Mouse (Mus musculus): ENCODE data around the gene Metrnl.
"Not testable (repeated sequence)": the region's sequence is repeated elsewhere in the genome, so short reads cannot be mapped to it uniquely, and the experiment has no call there.

Gene Metrnl

GRCm38 (mm10) chr11:121701244-121701643, at the start of gene Metrnl:
Gene Metrnl, plus strand, starts transcription at chr11:121701544.
- no peak for DNase-seq (ENCODE audit: low read depth, low spot score)
- no peaks in the 10 kb centered on the region for H3K27me3 ChIP-seq (ENCODE audit: control insufficient read depth, insufficient read depth, low read length, poor library complexity, severe bottlenecking)
- H3K36me3 ChIP-seq (ENCODE audit: control insufficient read depth, insufficient read depth, low read length, poor library complexity, severe bottlenecking), result no peaks in the 10 kb centered on the region

DNA sequence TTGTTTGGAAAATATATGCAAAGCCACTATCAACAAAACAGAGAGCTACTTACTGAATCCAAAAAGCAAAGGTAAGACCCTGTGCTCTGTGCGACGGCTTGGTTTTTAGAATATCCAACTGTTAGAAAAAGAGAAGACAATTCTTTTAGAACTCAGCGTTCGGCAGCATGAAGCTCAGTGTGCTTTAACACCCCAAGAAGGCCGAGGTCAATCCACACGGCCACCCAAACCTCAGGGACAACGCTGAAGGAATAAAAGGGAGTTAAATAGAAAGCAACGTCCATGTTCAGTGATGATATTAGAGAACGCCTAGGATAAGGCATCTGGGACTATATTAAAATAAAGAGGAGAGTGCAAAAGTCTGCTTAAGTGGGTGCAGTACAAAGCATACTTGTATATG, 49.8 kb upstream of the Metrnl start:
- Histone ChIP-seq H3K27me3 (ENCODE audit: control insufficient read depth, insufficient read depth, low read length, poor library complexity, severe bottlenecking) (no peaks in the 10 kb centered on the region), H3K36me3 (ENCODE audit: control insufficient read depth, insufficient read depth, low read length, poor library complexity, severe bottlenecking) (peaks cover 8% of the 10 kb centered on the region; the same call in 1 of the 2 replicates)
- no peak for DNase-seq (ENCODE audit: low read depth, low spot score)

GRCm38 (mm10) chr11:121651983-121652382, 49.4 kb upstream of the Metrnl start:
- no peaks in the 10 kb centered on the region for H3K27me3 ChIP-seq (ENCODE audit: control insufficient read depth, insufficient read depth, low read length, poor library complexity, severe bottlenecking)
- DNase-seq (ENCODE audit: low read depth, low spot score), result no peak
- peaks cover 8% of the 10 kb centered on the region; the same call in 1 of the 2 replicates for H3K36me3 ChIP-seq (ENCODE audit: control insufficient read depth, insufficient read depth, low read length, poor library complexity, severe bottlenecking)

DNA sequence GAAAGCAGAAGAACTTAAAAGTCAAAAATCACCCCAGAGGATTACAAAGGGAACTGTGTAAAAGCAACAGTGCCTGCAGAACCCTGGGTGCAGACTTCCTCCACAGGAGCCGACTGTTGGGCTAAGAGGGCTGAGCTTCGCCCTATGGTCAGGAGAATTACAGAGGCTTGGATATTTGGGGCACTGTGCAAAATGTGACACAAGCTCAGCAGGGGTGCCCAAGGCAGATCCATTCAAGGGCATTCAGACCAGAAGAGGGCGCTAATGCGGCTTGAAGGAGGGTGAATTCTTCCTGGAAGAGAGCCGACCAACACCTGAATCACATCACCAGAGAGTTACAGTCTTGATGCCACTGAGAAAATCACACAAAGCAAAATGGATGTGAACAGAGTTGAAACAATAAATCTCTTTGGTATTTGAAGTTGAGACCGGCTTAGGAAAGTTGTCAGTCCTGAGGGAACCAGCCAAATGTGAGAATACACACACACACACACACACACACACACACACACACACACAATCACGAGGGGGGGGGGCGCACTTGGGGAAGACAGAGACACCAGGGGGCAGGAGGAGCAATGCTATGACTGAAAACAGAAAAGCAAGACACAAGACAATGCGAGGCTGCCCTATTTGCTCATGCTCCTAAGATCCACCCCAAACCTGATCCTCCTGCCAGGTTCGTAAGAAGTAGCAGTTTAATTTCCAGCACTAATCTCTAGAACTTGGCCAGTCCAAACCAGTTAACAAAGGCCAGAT, 48.6 kb upstream of the Metrnl start:
- peak; percentile 73 for DNase-seq (ENCODE audit: low read depth, low spot score)
- Histone ChIP-seq H3K36me3 (ENCODE audit: control insufficient read depth, insufficient read depth, low read length, poor library complexity, severe bottlenecking) (peaks cover 5% of the 10 kb centered on the region; the same call in 1 of the 2 replicates), H3K27me3 (ENCODE audit: control insufficient read depth, insufficient read depth, low read length, poor library complexity, severe bottlenecking) (no peaks in the 10 kb centered on the region)

GRCm38 (mm10) chr11:121653631-121654030, 47.7 kb upstream of the Metrnl start:
- DNase-seq (ENCODE audit: low read depth, low spot score), result no peak
- H3K36me3 ChIP-seq (ENCODE audit: control insufficient read depth, insufficient read depth, low read length, poor library complexity, severe bottlenecking), result peaks cover 5% of the 10 kb centered on the region; the same call in 1 of the 2 replicates

DNA sequence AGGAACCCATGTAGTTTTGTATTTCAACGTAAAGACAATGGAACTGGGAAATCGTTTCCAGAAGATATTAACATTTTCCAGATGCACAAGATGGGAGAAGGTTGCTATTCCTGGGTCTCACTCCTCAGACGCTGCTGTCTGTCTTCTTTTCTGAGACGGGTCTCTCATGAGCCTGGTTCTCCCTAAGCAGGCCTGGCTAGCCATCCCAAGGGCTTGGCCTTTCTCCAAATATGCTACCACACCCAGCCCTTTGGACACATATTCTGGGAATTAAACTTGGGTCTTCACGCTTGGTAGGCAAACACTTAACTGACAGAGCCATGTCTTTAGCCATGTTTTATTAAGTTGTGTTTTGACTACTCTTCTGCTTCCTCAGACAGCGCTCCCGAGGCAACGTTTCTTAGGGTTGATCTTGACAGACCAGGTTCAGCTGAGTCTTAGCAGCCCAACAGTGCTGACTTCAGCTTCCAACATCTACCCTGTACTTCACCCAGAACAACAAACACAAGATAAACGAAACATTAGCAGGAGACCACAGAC, 46.9 kb upstream of the Metrnl start:
- H3K36me3 ChIP-seq (ENCODE audit: control insufficient read depth, insufficient read depth, low read length, poor library complexity, severe bottlenecking), result peaks cover 5% of the 10 kb centered on the region; the same call in 1 of the 2 replicates
- no peaks in the 10 kb centered on the region for H3K27me3 ChIP-seq (ENCODE audit: control insufficient read depth, insufficient read depth, low read length, poor library complexity, severe bottlenecking)
- DNase-seq (ENCODE audit: low read depth, low spot score), result no peak

More at GRCm38 (mm10) chr11:121653631-121654030, 47.7 kb upstream of the Metrnl start:
- no peaks in the 10 kb centered on the region for H3K27me3 ChIP-seq (ENCODE audit: control insufficient read depth, insufficient read depth, low read length, poor library complexity, severe bottlenecking)

GRCm38 (mm10) chr11:121655166-121655806, 46.1 kb upstream of the Metrnl start:
- H3K27me3 ChIP-seq (ENCODE audit: control insufficient read depth, insufficient read depth, low read length, poor library complexity, severe bottlenecking), result no peaks in the 10 kb centered on the region
- peaks cover 5% of the 10 kb centered on the region; the same call in 1 of the 2 replicates for H3K36me3 ChIP-seq (ENCODE audit: control insufficient read depth, insufficient read depth, low read length, poor library complexity, severe bottlenecking)
- no peak for DNase-seq (ENCODE audit: low read depth, low spot score)

GRCm38 (mm10) chr11:121655807-121656511, 45.4 kb upstream of the Metrnl start:
- Histone ChIP-seq H3K36me3 (ENCODE audit: control insufficient read depth, insufficient read depth, low read length, poor library complexity, severe bottlenecking) (0 out of 2 replicates have a peak, but pooled peaks cover 2% of the 10 kb centered on the region), H3K27me3 (ENCODE audit: control insufficient read depth, insufficient read depth, low read length, poor library complexity, severe bottlenecking) (no peaks in the 10 kb centered on the region)
- no peak for DNase-seq (ENCODE audit: low read depth, low spot score)

DNA sequence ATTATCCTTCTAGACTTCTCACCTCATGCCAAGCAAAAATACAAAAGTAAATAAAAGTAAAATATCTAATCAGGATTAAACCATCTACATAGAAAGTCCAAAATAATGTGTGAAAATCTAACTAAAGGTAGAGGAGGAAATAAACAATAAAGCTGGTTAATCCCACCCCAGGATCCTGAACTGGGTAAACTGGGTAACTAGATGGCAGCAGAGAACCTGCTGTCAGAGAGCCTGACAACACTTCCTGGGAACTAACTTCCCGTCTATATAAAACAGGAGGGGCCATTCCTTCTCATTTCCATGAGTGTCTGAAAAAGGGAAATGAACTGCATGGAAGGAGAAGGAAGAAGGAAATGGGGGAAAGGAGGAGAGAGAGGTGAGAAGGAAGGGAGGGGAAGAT, 43.2 kb upstream of the Metrnl start:
- Histone ChIP-seq H3K27me3 (ENCODE audit: control insufficient read depth, insufficient read depth, low read length, poor library complexity, severe bottlenecking) (no peaks in the 10 kb centered on the region), H3K36me3 (ENCODE audit: control insufficient read depth, insufficient read depth, low read length, poor library complexity, severe bottlenecking) (0 out of 2 replicates have a peak, but pooled peaks cover 2% of the 10 kb centered on the region)
- no peak for DNase-seq (ENCODE audit: low read depth, low spot score)

- not testable (repeated sequence) for H3K36me3 ChIP-seq (ENCODE audit: control insufficient read depth, insufficient read depth, low read length, poor library complexity, severe bottlenecking); DNase-seq (ENCODE audit: low read depth, low spot score); H3K27me3 ChIP-seq (ENCODE audit: control insufficient read depth, insufficient read depth, low read length, poor library complexity, severe bottlenecking)
Measured at GRCm38 (mm10) chr11:121660604-121661003, 40.7 kb upstream of the Metrnl start.

GRCm38 (mm10) chr11:121661116-121661515, 40.2 kb upstream of the Metrnl start:
- no peak for DNase-seq (ENCODE audit: low read depth, low spot score)
- Histone ChIP-seq H3K36me3 (ENCODE audit: control insufficient read depth, insufficient read depth, low read length, poor library complexity, severe bottlenecking) (no peaks in the 10 kb centered on the region), H3K27me3 (ENCODE audit: control insufficient read depth, insufficient read depth, low read length, poor library complexity, severe bottlenecking) (no peaks in the 10 kb centered on the region)

DNA sequence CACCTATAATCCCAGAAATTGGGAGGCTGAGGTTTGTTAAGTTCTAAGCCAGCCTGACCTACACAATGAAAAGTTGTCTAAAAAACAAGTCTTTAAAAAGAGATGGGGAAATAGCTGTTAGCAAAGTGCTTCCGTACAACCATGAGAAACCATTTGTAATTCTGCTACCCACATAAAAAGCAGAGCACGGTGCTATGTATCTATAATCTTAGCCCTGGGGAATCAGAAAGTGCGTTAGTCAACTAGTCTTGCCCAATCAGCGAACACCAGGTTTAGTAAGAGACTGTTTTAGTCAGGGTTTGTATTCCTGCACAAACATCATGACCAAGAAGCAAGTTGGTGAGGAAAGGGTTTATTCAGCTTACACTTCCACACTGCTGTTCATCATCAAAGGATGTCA, 33.8 kb upstream of the Metrnl start:
- Histone ChIP-seq H3K36me3 (ENCODE audit: control insufficient read depth, insufficient read depth, low read length, poor library complexity, severe bottlenecking) (no peaks in the 10 kb centered on the region), H3K27me3 (ENCODE audit: control insufficient read depth, insufficient read depth, low read length, poor library complexity, severe bottlenecking) (no peaks in the 10 kb centered on the region)
- DNase-seq (ENCODE audit: low read depth, low spot score), result no peak

GRCm38 (mm10) chr11:121668776-121669175, 32.6 kb upstream of the Metrnl start:
- Histone ChIP-seq H3K27me3 (ENCODE audit: control insufficient read depth, insufficient read depth, low read length, poor library complexity, severe bottlenecking) (no peaks in the 10 kb centered on the region), H3K36me3 (ENCODE audit: control insufficient read depth, insufficient read depth, low read length, poor library complexity, severe bottlenecking) (no peaks in the 10 kb centered on the region)
- no peak for DNase-seq (ENCODE audit: low read depth, low spot score)

GRCm38 (mm10) chr11:121670926-121671325, 30.4 kb upstream of the Metrnl start:
- DNase-seq (ENCODE audit: low read depth, low spot score), result no peak
- Histone ChIP-seq H3K36me3 (ENCODE audit: control insufficient read depth, insufficient read depth, low read length, poor library complexity, severe bottlenecking) (no peaks in the 10 kb centered on the region), H3K27me3 (ENCODE audit: control insufficient read depth, insufficient read depth, low read length, poor library complexity, severe bottlenecking) (no peaks in the 10 kb centered on the region)

All from splenic B cell, adult 2 months (primary cell).